Mouse (Mus musculus): Measurements from ENCODE around the gene Smad5. TPM values are rescaled to one million over a fixed set of nuclear protein-coding genes. Genes with fewer than 3 reads are reported as not detected.

The Smad5 gene
- total and polyA plus RNA-seq, 3 experiments: 4.3 to 40.7 (median 15.2) TPM

- TF ChIP-seq POLR2AphosphoS5 (IDR thresholded peaks at IDR 0.05; ENCODE audit: insufficient replicate concordance, low read depth, low read length): no peak
- TF ChIP-seq CTCF (IDR thresholded peaks at IDR 0.05; ENCODE audit: low read depth, low read length): no peak
- no peak for TF ChIP-seq GATA1 (IDR thresholded peaks at IDR 0.05; ENCODE audit: borderline replicate concordance, low read length)
- TF ChIP-seq TAL1 (conservative IDR thresholded peaks at IDR 0.05; ENCODE audit: low read depth, low read length): no peak
- no peak for TF ChIP-seq GATA2 (IDR thresholded peaks at IDR 0.05; ENCODE audit: borderline replicate concordance, low read depth, low read length)
Observed at GRCm38 (mm10) chr13:56734617-56735016, 31.8 kb downstream of the Smad5 start.

GRCm38 (mm10) chr13:56735212-56735875, 32.5 kb downstream of the Smad5 start:
- Histone ChIP-seq H3K27me3 (ENCODE audit: insufficient read depth, low read length) (no peaks in the 10 kb centered on the region), H3K9me3 (replicated peaks) (no peaks in the 10 kb centered on the region), H3K4me3 (ENCODE audit: low read depth, low read length) (no peak overlapping the region), H3K36me3 (replicated peaks) (peaks cover 75% of the 10 kb centered on the region), H3K4me1 (ENCODE audit: insufficient read depth, low read depth, low read length) (peaks cover 3% of the 10 kb centered on the region; the same call in 1 of the 2 replicates)
- DNase-seq (ENCODE audit: low spot score): no peak
- ATAC-seq (ENCODE audit: extremely low read depth, insufficient number of reproducible peaks, low FRiP score, poor library complexity, severe bottlenecking): peak; percentile 68
- TF ChIP-seq CTCF (IDR thresholded peaks at IDR 0.05; ENCODE audit: low read depth, low read length) (no peak), GATA1 (IDR thresholded peaks at IDR 0.05; ENCODE audit: borderline replicate concordance, low read length) (no peak), GATA2 (IDR thresholded peaks at IDR 0.05; ENCODE audit: borderline replicate concordance, low read depth, low read length) (no peak), TAL1 (conservative IDR thresholded peaks at IDR 0.05; ENCODE audit: low read depth, low read length) (no peak), POLR2AphosphoS5 (IDR thresholded peaks at IDR 0.05; ENCODE audit: insufficient replicate concordance, low read depth, low read length) (no peak)

More at GRCm38 (mm10) chr13:56734617-56735016, 31.8 kb downstream of the Smad5 start:
- DNase-seq (ENCODE audit: low spot score): no peak
- ATAC-seq (ENCODE audit: extremely low read depth, insufficient number of reproducible peaks, low FRiP score, poor library complexity, severe bottlenecking): no peak
- Histone ChIP-seq H3K9me3 (replicated peaks) (no peaks in the 10 kb centered on the region), H3K4me3 (ENCODE audit: low read depth, low read length) (no peak overlapping the region), H3K36me3 (replicated peaks) (peaks cover 76% of the 10 kb centered on the region), H3K27me3 (ENCODE audit: insufficient read depth, low read length) (no peaks in the 10 kb centered on the region), H3K4me1 (ENCODE audit: insufficient read depth, low read depth, low read length) (peaks cover 3% of the 10 kb centered on the region; the same call in 1 of the 2 replicates)

- TF ChIP-seq GATA1 (IDR thresholded peaks at IDR 0.05; ENCODE audit: borderline replicate concordance, low read length) (no peak), GATA2 (IDR thresholded peaks at IDR 0.05; ENCODE audit: borderline replicate concordance, low read depth, low read length) (no peak), TAL1 (conservative IDR thresholded peaks at IDR 0.05; ENCODE audit: low read depth, low read length) (no peak), POLR2AphosphoS5 (IDR thresholded peaks at IDR 0.05; ENCODE audit: insufficient replicate concordance, low read depth, low read length) (no peak)
- ATAC-seq (ENCODE audit: extremely low read depth, insufficient number of reproducible peaks, low FRiP score, poor library complexity, severe bottlenecking): no peak
Observed at GRCm38 (mm10) chr13:56739556-56739955, 36.7 kb downstream of the Smad5 start.

GRCm38 (mm10) chr13:56740496-56740895, 37.7 kb downstream of the Smad5 start:
- no peak for ATAC-seq (ENCODE audit: extremely low read depth, insufficient number of reproducible peaks, low FRiP score, poor library complexity, severe bottlenecking)
- Histone ChIP-seq H3K4me1 (ENCODE audit: insufficient read depth, low read depth, low read length) (peaks cover 2% of the 10 kb centered on the region; the same call in 1 of the 2 replicates), H3K36me3 (replicated peaks) (peaks cover 53% of the 10 kb centered on the region), H3K4me3 (ENCODE audit: low read depth, low read length) (no peak overlapping the region), H3K9me3 (replicated peaks) (no peaks in the 10 kb centered on the region), H3K27me3 (ENCODE audit: insufficient read depth, low read length) (no peaks in the 10 kb centered on the region)
- TF ChIP-seq CTCF (IDR thresholded peaks at IDR 0.05; ENCODE audit: low read depth, low read length): no peak
- TF ChIP-seq POLR2AphosphoS5 (IDR thresholded peaks at IDR 0.05; ENCODE audit: insufficient replicate concordance, low read depth, low read length): no peak
- no peak for TF ChIP-seq GATA2 (IDR thresholded peaks at IDR 0.05; ENCODE audit: borderline replicate concordance, low read depth, low read length)
- TF ChIP-seq GATA1 (IDR thresholded peaks at IDR 0.05; ENCODE audit: borderline replicate concordance, low read length): no peak
- TF ChIP-seq TAL1 (conservative IDR thresholded peaks at IDR 0.05; ENCODE audit: low read depth, low read length): no peak
- no peak for DNase-seq (ENCODE audit: low spot score)

More at GRCm38 (mm10) chr13:56739556-56739955, 36.7 kb downstream of the Smad5 start:
- no peaks in the 10 kb centered on the region for H3K27me3 ChIP-seq (ENCODE audit: insufficient read depth, low read length)
- DNase-seq (ENCODE audit: low spot score): no peak
- H3K9me3 ChIP-seq (replicated peaks): no peaks in the 10 kb centered on the region
- H3K4me1 ChIP-seq (ENCODE audit: insufficient read depth, low read depth, low read length): peaks cover 3% of the 10 kb centered on the region; the same call in 1 of the 2 replicates
- peaks cover 59% of the 10 kb centered on the region for H3K36me3 ChIP-seq (replicated peaks)
- H3K4me3 ChIP-seq (ENCODE audit: low read depth, low read length): no peak overlapping the region

GRCm38 (mm10) chr13:56741691-56742090, 38.9 kb downstream of the Smad5 start:
- DNase-seq (ENCODE audit: low spot score): no peak

GRCm38 (mm10) chr13:56742325-56742901, 39.6 kb downstream of the Smad5 start:
- no peaks in the 10 kb centered on the region for H3K27me3 ChIP-seq (ENCODE audit: insufficient read depth, low read length)
- ATAC-seq (ENCODE audit: extremely low read depth, insufficient number of reproducible peaks, low FRiP score, poor library complexity, severe bottlenecking): no peak

More at GRCm38 (mm10) chr13:56741691-56742090, 38.9 kb downstream of the Smad5 start:
- TF ChIP-seq TAL1 (conservative IDR thresholded peaks at IDR 0.05; ENCODE audit: low read depth, low read length): no peak
- no peaks in the 10 kb centered on the region for H3K4me1 ChIP-seq (ENCODE audit: insufficient read depth, low read depth, low read length)
- no peaks in the 10 kb centered on the region for H3K9me3 ChIP-seq (replicated peaks)
- no peak for ATAC-seq (ENCODE audit: extremely low read depth, insufficient number of reproducible peaks, low FRiP score, poor library complexity, severe bottlenecking)
- no peaks in the 10 kb centered on the region for H3K27me3 ChIP-seq (ENCODE audit: insufficient read depth, low read length)
- no peak overlapping the region for H3K4me3 ChIP-seq (ENCODE audit: low read depth, low read length)
- H3K36me3 ChIP-seq (replicated peaks): peaks cover 45% of the 10 kb centered on the region

More at GRCm38 (mm10) chr13:56742325-56742901, 39.6 kb downstream of the Smad5 start:
- Histone ChIP-seq H3K4me3 (ENCODE audit: low read depth, low read length) (no peak overlapping the region), H3K4me1 (ENCODE audit: insufficient read depth, low read depth, low read length) (no peaks in the 10 kb centered on the region), H3K36me3 (replicated peaks) (peaks cover 39% of the 10 kb centered on the region), H3K9me3 (replicated peaks) (no peaks in the 10 kb centered on the region)
- no peak for TF ChIP-seq CTCF (IDR thresholded peaks at IDR 0.05; ENCODE audit: low read depth, low read length)
- no peak for TF ChIP-seq POLR2AphosphoS5 (IDR thresholded peaks at IDR 0.05; ENCODE audit: insufficient replicate concordance, low read depth, low read length)
- no peak for TF ChIP-seq TAL1 (conservative IDR thresholded peaks at IDR 0.05; ENCODE audit: low read depth, low read length)
- no peak for TF ChIP-seq GATA2 (IDR thresholded peaks at IDR 0.05; ENCODE audit: borderline replicate concordance, low read depth, low read length)
- no peak for TF ChIP-seq GATA1 (IDR thresholded peaks at IDR 0.05; ENCODE audit: borderline replicate concordance, low read length)
- DNase-seq (ENCODE audit: low spot score): no peak
